Mouse (Mus musculus) left cerebral cortex, postnatal 4 days (tissue): ENCODE data around the gene Man1a2. TPM values are rescaled to one million over a fixed set of nuclear protein-coding genes. Genes with fewer than 3 reads are reported as not detected.

Source experiments
- DNase-seq: peaks from one replicate; pipeline ENCODE4 v3.0.0-alpha.2; 2022
- intact Hi-C: fragments of 180-260 bp; cut with DNase I; formaldehyde crosslinking; loops from one replicate; pipeline ENCODE4 v1.15.1; 2025
- total RNA-seq, 2 experiments: library from RNA; stranded (reverse); gene quantifications; 2 replicates each; pipeline ENCODE4 v1.2.3; 2021

The Man1a2 gene
- total RNA-seq, 2 experiments from 2014 or later = 98.7 to 109 TPM

DNA sequence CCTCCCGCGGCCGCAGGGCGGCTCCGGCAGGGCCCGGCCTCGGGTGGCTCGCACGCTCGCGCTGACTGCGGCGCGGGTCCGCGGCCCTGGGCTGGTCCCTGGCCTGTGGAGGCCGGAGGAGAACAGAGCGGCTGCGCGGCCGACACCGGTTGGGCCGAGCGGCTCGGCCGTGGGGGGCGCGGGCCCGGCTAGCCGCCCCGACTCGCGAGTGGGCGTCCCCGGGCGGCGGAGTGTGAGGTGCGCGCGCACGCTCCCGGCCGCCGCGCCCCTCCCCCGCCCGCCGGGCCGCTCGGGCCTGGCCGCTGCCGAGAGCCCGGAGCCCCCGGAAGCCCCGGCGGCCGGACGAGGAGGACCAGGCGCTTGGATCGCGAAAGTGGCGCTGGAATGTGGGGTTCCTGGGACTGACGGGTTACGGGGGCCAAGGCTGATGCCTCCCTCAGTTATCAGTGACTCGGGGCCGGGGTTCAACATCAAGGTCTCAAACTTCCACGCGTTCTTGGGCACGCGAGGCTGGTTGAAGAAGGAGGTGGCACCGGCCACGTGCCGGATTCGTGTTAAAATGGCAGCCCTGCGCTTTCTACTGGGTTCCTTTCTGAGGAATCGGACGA lies 564 bp upstream of the Man1a2 start:
- intact Hi-C loops = no loop called here

DNA sequence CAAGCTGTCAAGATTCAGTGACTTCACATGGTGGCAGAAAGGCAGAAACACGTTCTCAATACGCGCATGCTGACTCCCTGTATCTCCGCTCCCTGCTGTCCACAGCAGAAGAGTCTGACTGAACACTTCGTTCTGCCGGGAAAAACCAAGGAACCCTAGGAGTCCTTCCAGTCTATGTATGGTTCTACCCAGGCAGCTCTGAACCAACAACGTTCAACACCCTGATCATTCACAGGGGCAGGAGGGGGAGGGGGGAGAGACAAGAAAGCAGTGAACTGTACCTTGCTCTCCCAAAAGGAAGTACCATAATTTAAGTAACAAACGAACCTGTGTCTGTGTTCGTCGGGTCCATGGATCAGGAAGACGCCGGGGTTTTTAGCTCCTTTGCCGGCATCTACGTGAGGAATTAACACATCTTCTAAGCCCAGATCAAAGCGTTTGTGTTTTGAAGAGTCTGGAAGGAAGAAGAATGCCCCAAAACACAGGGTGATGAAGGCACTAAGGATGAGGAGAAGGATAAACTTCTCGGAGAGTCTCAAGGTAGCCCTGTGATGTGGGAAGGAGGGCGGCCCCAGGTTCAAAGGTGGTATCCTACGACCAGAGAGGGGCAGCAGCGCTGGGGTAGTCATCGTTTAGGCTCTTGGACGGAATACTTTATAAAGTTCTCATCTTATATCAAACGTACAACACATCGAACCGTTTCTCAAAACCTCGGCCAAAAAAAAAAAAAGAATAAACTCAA lies 898 bp downstream of the Man1a2 start:
- intact Hi-C loops = no loop called here
- no peak for DNase-seq

More for the DNA sequence above, 564 bp upstream of the Man1a2 start:
- peak; percentile 79 for DNase-seq

DNA sequence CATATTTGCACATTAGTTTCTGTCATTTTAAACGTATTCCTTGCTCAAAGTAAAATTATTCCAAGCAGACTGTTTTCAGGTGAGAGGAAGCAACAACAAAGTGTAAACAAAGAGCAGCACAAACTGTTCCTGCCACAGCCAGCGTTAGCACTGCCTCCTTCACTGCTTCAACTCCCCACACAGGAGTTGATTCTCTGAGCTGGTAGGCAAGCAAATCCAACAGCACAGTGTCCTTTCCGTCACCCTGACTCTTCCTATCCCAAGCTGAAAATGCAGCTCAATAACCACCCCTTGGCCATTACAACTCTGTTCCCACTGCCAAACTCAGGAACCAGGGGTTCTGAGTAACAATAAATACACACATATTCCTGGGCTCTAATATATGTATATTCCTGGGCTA lies 2.5 kb downstream of the Man1a2 start:
- no peak for DNase-seq

DNA sequence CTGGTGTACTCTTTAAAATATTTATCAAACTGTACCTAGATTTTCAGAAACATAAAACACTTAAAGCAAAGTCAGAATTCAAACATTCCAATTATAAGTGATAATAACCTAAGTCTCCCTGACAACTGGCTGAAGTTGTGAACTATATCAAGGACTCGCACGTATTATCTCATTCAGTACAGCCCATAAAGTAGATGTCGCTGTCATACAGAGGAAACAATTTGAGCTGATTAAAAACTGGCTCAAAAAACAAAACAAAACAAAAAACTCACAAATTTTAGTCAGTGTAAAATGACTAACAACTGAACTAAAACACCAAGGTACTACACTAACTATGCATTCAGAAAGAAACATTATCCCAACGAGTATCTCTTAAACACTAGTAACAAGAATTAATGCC lies 3.0 kb downstream of the Man1a2 start:
- DNase-seq = no peak
- intact Hi-C loops = no loop called here

More for the DNA sequence above, 2.5 kb downstream of the Man1a2 start:
- intact Hi-C loops = no loop called here

DNA sequence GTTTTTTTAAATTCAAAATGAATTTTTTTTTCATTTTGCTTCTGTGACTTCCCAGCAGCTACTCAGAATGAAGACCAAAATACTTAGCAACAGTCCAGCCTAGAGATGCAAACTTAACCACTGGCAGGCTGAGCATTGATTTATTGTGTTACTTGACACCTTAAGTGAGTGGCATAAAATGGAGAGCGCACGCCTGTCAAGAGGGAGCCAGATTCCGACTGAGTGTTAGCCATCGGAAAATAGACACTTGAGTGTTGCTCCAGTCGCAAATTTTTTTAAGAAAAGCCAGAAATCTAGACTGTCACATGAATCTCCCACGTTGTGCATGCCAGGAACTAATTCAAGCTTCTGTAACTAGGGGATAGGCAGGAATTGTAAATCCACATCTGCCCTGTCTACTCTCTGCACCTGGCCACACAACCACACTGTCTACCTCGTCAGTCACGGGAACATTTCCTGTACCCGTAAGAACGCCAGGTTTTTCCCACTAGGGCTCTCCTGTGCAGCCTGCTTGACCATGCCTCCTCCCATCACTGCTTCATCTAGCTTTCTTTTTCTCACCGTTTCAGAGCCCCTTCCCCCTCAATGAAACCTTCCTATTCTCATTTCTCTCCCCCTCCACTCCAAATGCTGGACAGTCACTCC lies 3.7 kb downstream of the Man1a2 start:
- intact Hi-C loops = no loop called here
- no peak for DNase-seq

DNA sequence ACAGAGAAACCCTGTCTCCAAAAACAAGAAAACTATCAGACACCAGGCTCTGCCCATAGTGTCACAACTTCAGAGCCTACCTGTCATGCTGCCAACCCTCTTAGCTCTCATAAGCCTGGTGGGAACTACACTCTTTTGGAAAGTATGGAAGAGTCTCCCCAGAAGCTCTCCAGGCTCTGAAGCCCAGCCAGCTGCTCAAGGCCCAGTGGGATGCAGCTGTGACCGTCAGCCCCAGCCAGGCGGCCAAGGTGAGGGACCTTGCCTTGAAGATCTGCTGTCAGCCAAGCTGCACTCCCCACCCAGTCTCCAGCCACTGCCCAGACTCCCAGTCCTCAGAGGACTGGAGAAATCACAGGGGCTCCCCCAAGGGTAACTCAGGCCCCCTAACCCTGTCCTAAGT lies 5.1 kb downstream of the Man1a2 start:
- DNase-seq = no peak
- intact Hi-C loops = no loop called here

DNA sequence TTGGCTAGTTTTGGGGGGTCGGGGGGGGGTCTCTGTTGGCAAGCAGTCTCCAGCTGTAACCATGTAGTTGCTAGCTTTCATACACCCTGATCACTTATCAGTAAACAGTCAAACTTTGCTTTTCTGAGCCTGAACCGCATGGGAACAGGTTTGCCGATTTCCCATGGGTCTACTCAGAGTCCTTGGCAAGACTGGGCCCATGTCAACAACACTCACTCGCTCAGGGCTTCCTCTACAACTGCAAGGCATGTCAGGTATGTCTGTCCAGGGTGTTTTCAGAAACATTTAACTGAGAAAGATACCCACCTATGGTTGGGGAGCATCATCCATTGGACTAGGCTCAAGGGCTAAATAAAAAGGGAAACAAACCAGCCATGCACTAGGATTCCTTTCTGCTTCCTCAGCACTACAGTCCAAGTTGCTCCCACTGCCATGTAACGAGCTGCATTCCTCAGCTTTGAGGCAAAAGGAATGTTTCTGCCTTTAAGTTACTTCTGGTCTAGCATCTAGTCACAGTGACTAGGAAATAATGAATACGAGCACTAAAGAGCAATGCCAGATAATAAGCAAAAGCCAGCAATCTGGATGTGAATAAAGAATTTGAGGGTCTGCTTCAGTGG lies 6.2 kb downstream of the Man1a2 start:
- intact Hi-C loops = no loop called here
- no peak for DNase-seq

DNA sequence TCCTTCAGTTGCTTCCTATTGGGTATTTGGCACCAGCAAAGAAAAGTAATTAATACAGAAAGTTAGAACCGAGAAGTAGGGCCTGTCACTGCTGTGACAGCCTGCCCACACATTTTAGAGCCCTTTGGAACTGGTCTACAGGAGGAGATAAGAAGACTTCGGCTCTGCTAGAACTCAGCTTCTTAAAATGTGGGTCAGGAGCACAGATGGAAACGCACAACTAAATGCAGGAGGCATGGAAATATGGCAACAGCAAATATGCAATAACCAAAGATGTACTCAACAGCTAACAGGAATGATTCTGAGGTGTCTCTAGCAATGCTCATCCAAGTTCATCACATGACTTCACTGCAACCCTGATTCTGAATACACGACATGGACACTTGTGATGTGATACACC lies 10.2 kb downstream of the Man1a2 start:
- no peak for DNase-seq
- intact Hi-C loops = no loop called here

DNA sequence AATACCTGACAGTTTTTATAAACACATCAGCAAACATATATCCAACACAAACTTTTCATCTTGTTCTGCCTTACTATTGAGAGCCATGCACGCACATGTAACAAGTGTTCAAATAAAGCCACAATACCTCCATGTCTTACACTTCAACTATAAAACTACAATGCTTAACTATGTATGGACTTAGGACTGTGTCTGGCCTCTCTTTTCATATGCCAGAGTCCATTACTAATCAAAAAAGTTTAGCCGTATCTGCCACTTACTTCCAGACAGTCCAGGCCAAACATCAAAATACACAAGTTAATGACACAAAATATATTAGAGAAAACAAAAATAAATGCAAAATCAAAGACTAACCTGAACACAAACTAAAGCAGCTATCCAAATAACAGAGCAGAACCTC lies 14.9 kb downstream of the Man1a2 start:
- DNase-seq = no peak

DNA sequence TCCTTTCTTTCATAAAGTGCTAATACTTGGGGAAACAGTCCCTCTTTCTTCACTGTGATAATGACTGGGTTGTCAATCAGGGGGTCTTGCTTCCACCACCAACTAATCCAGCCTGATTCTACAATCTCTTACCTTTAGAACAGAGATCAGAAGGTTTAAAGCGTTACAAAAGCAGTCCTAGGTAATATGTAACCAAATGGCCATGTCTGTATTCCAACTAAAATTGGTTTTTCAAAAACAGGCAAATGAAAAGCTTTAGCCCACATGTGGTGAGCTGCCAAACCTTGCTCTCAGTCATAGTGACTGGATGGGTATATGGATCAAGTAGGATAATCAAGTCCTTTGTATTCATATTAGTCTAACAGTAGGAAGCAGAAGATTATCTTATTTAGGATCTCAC lies 32.0 kb downstream of the Man1a2 start:
- intact Hi-C loops = no loop called here
- DNase-seq = no peak

More for the DNA sequence above, 14.9 kb downstream of the Man1a2 start:
- intact Hi-C loops = no loop called here

DNA sequence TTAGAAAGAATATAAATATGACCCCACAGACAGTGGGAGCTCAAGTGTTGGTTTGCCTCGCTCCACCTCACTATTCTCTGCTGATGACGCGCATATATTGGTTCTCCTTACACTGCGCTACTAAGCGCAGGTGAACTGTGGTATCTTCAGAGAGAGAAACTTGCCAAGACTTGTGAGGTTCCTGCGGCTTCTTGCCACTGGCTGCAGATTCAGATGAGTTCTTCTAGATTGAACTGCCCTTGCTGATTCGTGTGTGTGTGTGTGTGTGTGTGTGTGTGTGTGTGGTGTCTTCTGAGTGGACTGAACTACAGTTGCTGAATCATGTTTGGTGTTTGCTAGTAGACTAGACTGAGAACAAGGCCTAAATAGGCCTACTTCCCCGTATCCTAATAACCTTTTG lies 43.7 kb downstream of the Man1a2 start:
- intact Hi-C loops = no loop called here
- no peak for DNase-seq

DNA sequence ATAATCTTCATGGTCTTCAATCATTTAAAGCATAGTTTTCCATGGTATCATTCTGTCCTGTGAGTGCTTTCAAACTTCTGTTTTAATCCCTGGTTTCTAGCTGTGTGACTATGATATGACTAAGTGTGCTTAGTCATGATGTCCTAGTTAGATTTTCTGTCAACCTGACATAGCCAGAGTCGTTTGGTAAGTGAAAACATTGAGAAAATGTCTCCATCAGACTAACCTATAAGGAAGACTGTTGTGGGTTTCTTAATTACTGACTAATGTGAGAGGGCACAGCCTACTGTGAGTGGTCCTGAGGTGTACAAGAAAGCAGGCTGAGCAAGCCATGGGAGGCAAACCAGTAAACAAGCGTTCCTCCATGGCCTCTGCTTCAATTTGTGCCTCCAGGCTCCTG lies 49.0 kb downstream of the Man1a2 start:
- intact Hi-C loops = no loop called here
- no peak for DNase-seq

DNA sequence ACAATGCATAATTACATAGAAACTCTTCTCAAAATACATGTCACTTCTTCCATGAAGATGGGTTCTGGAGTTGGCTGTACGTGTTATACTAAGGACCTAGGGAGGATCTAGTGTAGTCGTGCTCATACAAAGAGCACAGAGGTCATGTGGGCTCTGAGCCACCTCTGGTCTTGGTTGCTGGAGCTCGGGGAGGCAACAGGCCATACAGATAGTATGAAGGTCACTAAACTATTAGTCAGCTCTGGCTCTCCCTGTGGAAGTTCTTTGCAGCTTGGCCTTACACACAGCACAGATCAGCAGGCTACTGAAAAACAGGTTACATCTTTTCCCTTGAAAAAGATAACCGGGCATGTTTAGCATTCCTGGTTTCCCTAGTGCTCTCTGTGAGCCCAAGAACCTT lies 50.5 kb downstream of the Man1a2 start:
- DNase-seq = no peak
- intact Hi-C loops = no loop called here

DNA sequence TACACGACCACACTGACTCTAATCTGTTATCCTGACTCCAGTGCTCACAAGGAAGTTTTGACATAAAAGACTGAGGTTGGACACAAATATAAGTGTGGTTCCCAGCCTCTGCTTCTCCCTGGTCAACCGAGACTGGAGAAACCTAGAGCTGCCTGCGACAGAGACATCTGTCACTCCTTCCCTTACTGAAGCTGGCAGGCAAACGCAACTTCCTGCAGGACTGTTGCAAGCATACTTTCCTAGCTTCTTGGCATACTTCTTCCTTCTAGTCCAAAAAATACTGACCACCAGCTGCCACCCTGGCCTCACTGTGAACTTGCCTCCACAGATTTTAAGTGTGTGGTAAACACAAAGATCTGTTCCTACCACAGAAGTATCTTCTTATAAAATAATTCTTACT lies 66.8 kb downstream of the Man1a2 start:
- DNase-seq = no peak
- intact Hi-C loops = no loop called here

DNA sequence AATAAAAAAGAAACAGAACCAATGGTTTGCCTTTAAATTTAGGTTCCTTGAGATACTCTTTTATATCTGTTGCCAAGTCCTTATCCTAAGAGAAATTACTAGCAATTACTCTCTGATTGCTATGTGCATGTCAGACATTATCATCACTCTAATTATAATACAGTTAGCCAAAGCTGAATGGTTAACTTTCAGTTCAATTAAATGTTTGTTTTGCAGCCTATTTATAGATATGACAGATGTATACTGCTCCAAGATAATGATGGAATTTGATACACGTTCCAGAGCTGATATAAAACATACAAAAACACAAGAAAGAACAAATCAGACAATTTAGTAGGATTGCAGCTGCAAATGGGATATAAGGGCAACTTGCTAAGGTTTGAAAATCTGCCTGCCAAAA lies 74.4 kb downstream of the Man1a2 start:
- no peak for DNase-seq
- intact Hi-C loops = no loop called here

DNA sequence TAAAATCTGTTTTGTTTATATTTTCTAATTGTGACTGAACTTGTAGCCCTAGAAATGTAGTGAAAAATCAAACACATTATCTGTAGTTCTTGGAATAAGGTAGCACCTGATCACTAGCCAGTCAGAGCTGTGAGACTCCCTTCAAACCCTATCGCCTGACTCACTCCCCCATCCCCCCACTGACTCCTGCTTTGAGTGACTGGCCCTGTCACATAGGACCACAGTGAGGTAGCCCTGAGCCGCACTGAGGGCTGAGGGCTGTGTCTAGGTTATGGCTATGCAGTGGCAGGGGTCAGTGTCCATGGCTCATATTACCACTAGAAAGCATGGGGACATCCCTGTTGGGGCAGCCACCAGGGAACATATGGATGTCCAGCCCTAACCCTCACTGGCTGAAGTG lies 80.8 kb downstream of the Man1a2 start:
- no peak for DNase-seq
- intact Hi-C loops = no loop called here

DNA sequence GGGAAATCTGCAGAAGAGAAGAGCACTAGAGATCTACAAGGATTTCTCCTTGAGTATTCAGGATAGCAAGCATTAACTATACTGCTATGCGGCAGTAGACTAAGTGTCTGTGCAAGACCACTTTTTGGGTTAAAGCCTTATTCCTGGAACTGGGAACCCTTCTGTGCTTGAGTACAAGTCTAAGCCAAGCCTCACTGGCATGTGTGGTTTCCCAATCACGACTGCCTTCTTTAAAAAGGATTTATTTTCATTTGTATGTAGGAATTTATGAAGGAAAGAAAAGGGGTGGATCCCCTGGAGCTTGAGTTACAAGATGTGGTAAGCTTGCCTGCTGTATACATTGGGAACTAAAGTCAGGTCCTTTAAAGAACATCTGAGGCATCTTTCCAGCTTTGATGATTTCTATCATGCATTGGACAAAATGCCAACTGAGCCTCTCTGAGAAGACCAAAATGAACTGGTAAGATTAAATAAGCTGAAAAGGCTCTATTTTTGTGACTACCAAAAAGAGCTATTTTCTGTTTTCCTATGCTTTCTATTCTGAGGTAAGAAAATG lies 86.0 kb downstream of the Man1a2 start:
- intact Hi-C loops = no loop called here
- DNase-seq = no peak

DNA sequence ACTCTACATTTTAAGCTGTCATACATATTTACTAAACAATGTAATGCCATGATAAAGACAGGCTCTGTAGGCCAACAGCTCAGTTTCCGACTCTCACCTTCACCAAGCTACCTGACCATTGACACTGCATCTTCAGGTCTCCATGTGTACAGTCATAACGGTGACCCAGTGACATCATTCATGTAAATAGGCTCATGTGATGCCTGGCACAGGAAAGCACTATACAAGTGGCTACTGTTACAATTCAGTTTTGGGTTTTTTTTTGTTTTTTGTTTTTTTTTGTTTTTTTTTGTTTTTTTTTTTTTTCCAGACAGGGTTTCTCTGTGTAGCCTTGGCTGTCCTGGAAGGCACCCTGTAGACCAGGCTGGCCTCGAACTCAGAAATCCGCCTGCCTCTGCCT lies 94.2 kb downstream of the Man1a2 start:
- no peak for DNase-seq
- intact Hi-C loops = no loop called here

DNA sequence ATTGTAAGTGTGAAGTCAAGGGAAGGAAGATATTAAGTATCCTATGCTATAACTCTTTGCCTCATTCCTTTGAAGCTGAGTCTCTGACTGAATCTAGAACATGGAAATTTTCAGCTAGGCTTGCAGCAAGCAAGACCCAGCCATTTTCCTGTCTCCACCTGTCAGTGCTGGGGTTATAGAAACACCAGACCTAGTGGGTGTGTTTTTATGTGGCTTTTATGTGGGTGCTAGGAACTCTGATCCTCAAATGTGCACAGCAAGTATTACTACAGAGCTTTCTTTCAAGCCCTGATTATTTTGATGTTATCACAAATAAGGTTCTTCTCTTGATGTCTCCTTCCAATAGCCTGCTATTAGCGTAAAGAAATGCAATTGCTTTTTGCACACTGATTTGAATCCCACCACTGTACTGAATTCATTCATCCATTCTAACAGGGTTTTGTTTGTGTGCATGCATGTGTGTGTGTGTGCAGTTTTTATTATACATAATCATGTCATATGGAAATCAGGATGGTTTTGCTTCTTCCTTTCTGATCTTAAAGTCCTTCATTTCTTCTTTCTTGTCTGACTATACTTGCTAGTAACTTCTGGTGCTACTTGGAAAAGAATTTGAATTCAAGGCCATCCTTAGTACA lies 102.5 kb downstream of the Man1a2 start:
- intact Hi-C loops = no loop called here
- DNase-seq = no peak

DNA sequence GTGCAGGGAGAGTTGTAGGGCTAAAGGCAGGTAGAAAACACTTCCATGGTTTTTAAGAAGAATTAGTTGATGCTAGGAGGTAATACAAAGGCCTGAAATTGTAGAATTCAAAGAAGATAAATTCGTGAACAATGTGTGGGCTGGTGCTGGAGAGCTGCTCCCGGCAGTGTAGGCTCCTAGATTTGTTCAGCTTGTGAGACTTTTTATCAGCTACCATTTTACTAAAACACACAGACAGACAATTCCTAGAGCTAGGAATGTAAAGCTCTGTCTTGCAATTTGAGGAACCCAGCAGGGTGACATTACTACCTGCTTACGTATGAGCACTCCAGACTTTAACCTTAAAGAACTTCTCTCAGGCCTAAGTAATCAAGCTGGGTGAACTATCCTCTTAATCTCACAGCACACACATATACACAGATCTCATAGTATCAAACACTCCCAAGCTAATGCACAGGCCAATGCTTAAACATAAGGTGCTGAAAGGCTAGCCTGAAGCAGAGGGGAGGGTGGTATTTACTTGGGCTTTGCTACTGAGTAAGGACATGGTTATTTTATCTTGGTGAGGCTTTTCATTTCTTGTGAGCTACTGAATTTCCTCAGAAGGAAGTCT lies 112.6 kb downstream of the Man1a2 start:
- intact Hi-C loops = no loop called here
- DNase-seq = no peak
